Mouse (Mus musculus): ENCODE data around the gene Cdh16. TPM values are rescaled to one million over a fixed set of nuclear protein-coding genes. Genes with fewer than 3 reads are reported as not detected.

The Cdh16 gene
- polyA plus RNA-seq, 1 experiment: 0.29 TPM

DNA sequence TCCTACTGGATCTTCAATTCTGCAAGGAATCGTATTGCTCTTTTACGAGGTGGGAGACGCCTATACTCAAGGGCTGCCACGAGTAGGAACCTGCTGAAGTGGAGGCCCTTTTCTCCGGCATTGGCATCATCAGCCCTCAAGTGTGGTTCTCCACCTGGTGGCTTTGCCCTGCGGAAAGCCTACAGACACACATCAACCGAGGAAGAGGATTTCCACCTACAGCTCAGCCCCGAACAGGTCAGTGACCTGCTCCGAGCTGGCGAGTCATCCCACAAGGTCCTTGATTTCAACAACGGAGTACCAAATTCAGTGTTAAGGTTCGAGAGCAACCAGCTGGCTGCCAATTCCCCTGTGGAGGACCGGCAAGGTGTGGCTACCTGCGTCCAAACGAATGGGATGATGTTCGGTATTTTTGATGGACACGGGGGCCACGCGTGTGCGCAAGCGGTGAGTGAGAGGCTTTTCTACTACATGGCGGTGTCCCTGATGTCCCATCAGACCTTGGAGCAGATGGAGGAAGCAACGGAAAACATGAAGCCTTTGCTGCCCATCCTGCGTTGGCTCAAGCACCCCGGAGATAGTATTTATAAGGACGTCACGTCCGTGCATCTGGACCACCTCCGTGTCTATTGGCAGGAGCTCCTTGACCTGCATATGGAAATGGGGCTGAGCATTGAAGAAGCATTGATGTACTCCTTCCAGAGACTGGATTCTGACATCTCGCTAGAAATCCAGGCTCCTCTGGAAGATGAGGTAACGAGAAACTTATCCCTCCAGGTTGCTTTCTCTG is 30.5 kb downstream of the Cdh16 start:
- Histone ChIP-seq H3ac (ENCODE audit: control insufficient read depth, insufficient read length) (no peak overlapping the region), H3K4me3 (no peak overlapping the region), H3K36me3 (ENCODE audit: control insufficient read depth, insufficient read depth) (peaks cover 27% of the 10 kb centered on the region), H3K79me2 (ENCODE audit: control insufficient read depth, insufficient read depth) (peaks cover 13% of the 10 kb centered on the region), H3K4me2 (ENCODE audit: low read depth) (no peak overlapping the region), H3K27me3 (ENCODE audit: control insufficient read depth, insufficient read depth, insufficient read length) (no peaks in the 10 kb centered on the region)
- TF ChIP-seq MYOG (IDR thresholded peaks at IDR 0.05; ENCODE audit: control insufficient read depth in 1 of 3, insufficient read depth in 1 of 3, insufficient read length in 2 of 3, low read depth in 2 of 3): no peak
- TF ChIP-seq CEBPB (IDR thresholded peaks at IDR 0.05; ENCODE audit: insufficient read depth, poor library complexity, severe bottlenecking): no peak
- TF ChIP-seq MAX (IDR thresholded peaks at IDR 0.05; ENCODE audit: low read depth): no peak
- TF ChIP-seq TCF12 (IDR thresholded peaks at IDR 0.05; ENCODE audit: insufficient read depth, poor library complexity, severe bottlenecking): no peak
- no peak for TF ChIP-seq USF1 (IDR thresholded peaks at IDR 0.05; ENCODE audit: low read depth)
- TF ChIP-seq POLR2A (IDR thresholded peaks at IDR 0.05; ENCODE audit: insufficient read length, low read depth): no peak
- TF ChIP-seq SRF (IDR thresholded peaks at IDR 0.05; ENCODE audit: control insufficient read depth, insufficient read length, low read depth): no peak
- no peak for TF ChIP-seq REST (IDR thresholded peaks at IDR 0.05; ENCODE audit: insufficient read depth, insufficient read length)

- Histone ChIP-seq H3K4me2 (ENCODE audit: low read depth) (peak overlapping the region; percentile 75), H3K79me2 (ENCODE audit: control insufficient read depth, insufficient read depth) (peaks cover 13% of the 10 kb centered on the region), H3K27me3 (ENCODE audit: control insufficient read depth, insufficient read depth, insufficient read length) (no peaks in the 10 kb centered on the region), H3K36me3 (ENCODE audit: control insufficient read depth, insufficient read depth) (peaks cover 27% of the 10 kb centered on the region), H3K4me3 (peak overlapping the region; percentile 68), H3ac (ENCODE audit: control insufficient read depth, insufficient read length) (no peak overlapping the region)
- TF ChIP-seq TCF3 (IDR thresholded peaks at IDR 0.05; ENCODE audit: insufficient read length, low read depth): no peak
- TF ChIP-seq TCF12 (IDR thresholded peaks at IDR 0.05; ENCODE audit: insufficient read depth, poor library complexity, severe bottlenecking): no peak
- TF ChIP-seq E2F4 (IDR thresholded peaks at IDR 0.05; ENCODE audit: insufficient read depth): no peak
- TF ChIP-seq USF1 (IDR thresholded peaks at IDR 0.05; ENCODE audit: low read depth): no peak
- no peak for TF ChIP-seq POLR2AphosphoS2 (IDR thresholded peaks at IDR 0.05; ENCODE audit: insufficient read length, low read depth)
- TF ChIP-seq POLR2A (IDR thresholded peaks at IDR 0.05; ENCODE audit: insufficient read length, low read depth): no peak
- TF ChIP-seq SRF (IDR thresholded peaks at IDR 0.05; ENCODE audit: control insufficient read depth, insufficient read length, low read depth): no peak
- TF ChIP-seq MYOD1 (IDR thresholded peaks at IDR 0.05; ENCODE audit: control insufficient read depth in 1 of 3, insufficient read length in 2 of 3, low read depth in 2 of 3): no peak
- TF ChIP-seq CEBPB (IDR thresholded peaks at IDR 0.05; ENCODE audit: insufficient read depth, poor library complexity, severe bottlenecking): no peak
- TF ChIP-seq REST (IDR thresholded peaks at IDR 0.05; ENCODE audit: insufficient read depth, insufficient read length): no peak
- no peak for TF ChIP-seq MAX (IDR thresholded peaks at IDR 0.05; ENCODE audit: low read depth)
- TF ChIP-seq MYOG (IDR thresholded peaks at IDR 0.05; ENCODE audit: control insufficient read depth in 1 of 3, insufficient read depth in 1 of 3, insufficient read length in 2 of 3, low read depth in 2 of 3): no peak
Measured at GRCm38 (mm10) chr8:104592566-104592965, 31.6 kb downstream of the Cdh16 start.

GRCm38 (mm10) chr8:104591856-104592255 is 32.3 kb downstream of the Cdh16 start:
- Histone ChIP-seq H3K36me3 (ENCODE audit: control insufficient read depth, insufficient read depth) (peaks cover 27% of the 10 kb centered on the region), H3K4me2 (ENCODE audit: low read depth) (peak overlapping the region; percentile 75), H3K4me3 (peak overlapping the region; percentile 68), H3K79me2 (ENCODE audit: control insufficient read depth, insufficient read depth) (peaks cover 13% of the 10 kb centered on the region), H3K27me3 (ENCODE audit: control insufficient read depth, insufficient read depth, insufficient read length) (no peaks in the 10 kb centered on the region), H3ac (ENCODE audit: control insufficient read depth, insufficient read length) (peak overlapping the region; percentile 21)
- no peak for TF ChIP-seq USF1 (IDR thresholded peaks at IDR 0.05; ENCODE audit: low read depth)
- TF ChIP-seq POLR2AphosphoS2 (IDR thresholded peaks at IDR 0.05; ENCODE audit: insufficient read length, low read depth): no peak
- TF ChIP-seq TCF12 (IDR thresholded peaks at IDR 0.05; ENCODE audit: insufficient read depth, poor library complexity, severe bottlenecking): no peak
- no peak for TF ChIP-seq MYOG (IDR thresholded peaks at IDR 0.05; ENCODE audit: control insufficient read depth in 1 of 3, insufficient read depth in 1 of 3, insufficient read length in 2 of 3, low read depth in 2 of 3)
- TF ChIP-seq CEBPB (IDR thresholded peaks at IDR 0.05; ENCODE audit: insufficient read depth, poor library complexity, severe bottlenecking): no peak
- no peak for TF ChIP-seq SRF (IDR thresholded peaks at IDR 0.05; ENCODE audit: control insufficient read depth, insufficient read length, low read depth)
- TF ChIP-seq MYOD1 (IDR thresholded peaks at IDR 0.05; ENCODE audit: control insufficient read depth in 1 of 3, insufficient read length in 2 of 3, low read depth in 2 of 3): no peak
- no peak for TF ChIP-seq E2F4 (IDR thresholded peaks at IDR 0.05; ENCODE audit: insufficient read depth)
- TF ChIP-seq MAX (IDR thresholded peaks at IDR 0.05; ENCODE audit: low read depth): no peak
- TF ChIP-seq POLR2A (IDR thresholded peaks at IDR 0.05; ENCODE audit: insufficient read length, low read depth): no peak
- no peak for TF ChIP-seq TCF3 (IDR thresholded peaks at IDR 0.05; ENCODE audit: insufficient read length, low read depth)
- TF ChIP-seq REST (IDR thresholded peaks at IDR 0.05; ENCODE audit: insufficient read depth, insufficient read length): no peak

DNA sequence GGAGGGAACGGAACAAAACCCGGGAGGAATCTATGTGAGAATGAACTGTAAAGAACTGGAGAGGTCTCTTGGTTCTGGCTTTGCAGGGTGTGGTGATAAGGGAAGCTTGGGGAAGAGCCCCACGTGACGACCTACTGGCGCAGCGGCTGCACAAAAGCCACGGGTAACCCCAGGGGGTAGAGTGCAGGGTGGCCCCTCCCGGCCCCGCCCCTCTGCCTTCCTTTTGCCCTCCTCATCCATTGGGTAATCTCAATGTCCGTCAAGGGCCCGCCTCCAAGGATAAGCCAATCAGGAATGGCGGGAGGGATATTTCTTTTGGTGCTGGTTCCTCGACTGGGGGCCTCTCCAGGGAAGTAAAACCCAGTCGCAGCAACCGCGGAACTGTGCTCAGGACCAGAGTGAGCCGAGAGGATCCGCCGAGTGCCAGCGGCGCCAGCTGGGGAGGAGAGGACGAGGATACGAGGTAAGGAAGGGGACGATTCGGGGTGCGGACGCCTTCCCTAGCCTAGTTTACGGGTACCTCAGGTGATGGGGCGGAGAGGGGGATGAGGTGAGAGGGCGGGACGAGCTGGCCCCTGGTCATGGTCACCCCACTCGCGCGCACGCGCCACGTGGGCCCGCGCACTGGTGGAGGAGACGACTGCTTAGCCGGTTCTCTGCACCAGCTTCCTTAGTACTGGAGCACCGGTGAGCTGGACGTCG is 32.9 kb downstream of the Cdh16 start, which contains the start of gene Pdp2:
Pdp2 (plus strand) TSS at position 319 of the 702 bp plus-strand sequence.
- no peaks in the 10 kb centered on the region for H3K27me3 ChIP-seq (ENCODE audit: control insufficient read depth, insufficient read depth, insufficient read length)
- TF ChIP-seq MYOD1 (IDR thresholded peaks at IDR 0.05; ENCODE audit: control insufficient read depth in 1 of 3, insufficient read length in 2 of 3, low read depth in 2 of 3) (peak in 1 of 3 experiments; percentile 29), MAX (IDR thresholded peaks at IDR 0.05; ENCODE audit: low read depth) (no peak), TCF3 (IDR thresholded peaks at IDR 0.05; ENCODE audit: insufficient read length, low read depth) (no peak), POLR2AphosphoS2 (IDR thresholded peaks at IDR 0.05; ENCODE audit: insufficient read length, low read depth) (peak; percentile 13), USF1 (IDR thresholded peaks at IDR 0.05; ENCODE audit: low read depth) (peak; percentile 93), TCF12 (IDR thresholded peaks at IDR 0.05; ENCODE audit: insufficient read depth, poor library complexity, severe bottlenecking) (no peak), POLR2A (IDR thresholded peaks at IDR 0.05; ENCODE audit: insufficient read length, low read depth) (peak; percentile 75), MYOG (IDR thresholded peaks at IDR 0.05; ENCODE audit: control insufficient read depth in 1 of 3, insufficient read depth in 1 of 3, insufficient read length in 2 of 3, low read depth in 2 of 3) (no peak), E2F4 (IDR thresholded peaks at IDR 0.05; ENCODE audit: insufficient read depth) (no peak)
- H3K79me2 ChIP-seq (ENCODE audit: control insufficient read depth, insufficient read depth): peaks cover 13% of the 10 kb centered on the region
- H3K4me2 ChIP-seq (ENCODE audit: low read depth): peak within 1 kb of the TSS; percentile 75
- peaks cover 25% of the 10 kb centered on the region for H3K36me3 ChIP-seq (ENCODE audit: control insufficient read depth, insufficient read depth)
- H3ac ChIP-seq (ENCODE audit: control insufficient read depth, insufficient read length): peak within 1 kb of the TSS; percentile 21
- peak within 1 kb of the TSS; percentile 68 for H3K4me3 ChIP-seq
